Mouse (Mus musculus) lung, adult 2 months (tissue): ENCODE results near the gene Zfp612.

ENCODE experiments used
- CTCF ChIP-seq: fragments of 200-500 bp; IDR thresholded peaks from 2 replicates; pipeline ENCODE4 v1.5.1; 2011; ENCODE audit warnings: mild to moderate bottlenecking, low read length, control low read depth; ENCODE audit not compliant: insufficient read depth
- POLR2A ChIP-seq: fragments of 200-500 bp; IDR thresholded peaks from 2 replicates; pipeline ENCODE4 v1.6.1; 2011; ENCODE audit warnings: low read depth, mild to moderate bottlenecking, control low read depth, low read length, borderline replicate concordance; ENCODE audit errors: extremely low read depth

GRCm38 (mm10) chr8:110140770-110141169 is 61.2 kb downstream of the Zfp612 start:
- TF ChIP-seq CTCF, result no peak
- no peak for TF ChIP-seq POLR2A
